ENCODE assay signal across 14 mouse cellular contexts in genomic region chr14:22185452-22185851, GRCm38 (mm10).
DNase-seq lines count a peak whose midpoint lies in the region.
"Had no signal": no experiment of that assay in that cellular context is flagged by ENCODE, and none has a peak within 500 bp of the region (broad histone marks: within the 10 kb centered on the region; RNA-seq: fewer than 3 reads in every experiment).

No protein-coding gene starts in this region.

- peak; percentile 16 for DNase-seq in heart, adult 11 months
- DNase-seq in heart, postnatal 36 days: no peak
- DNase-seq in MEL-GATA-1-ER (ENCODE audit: extremely low read depth, low read depth): peak; percentile 33
- no peak for DNase-seq in spleen, adult 12 weeks (ENCODE audit: low spot score)
- no peak for DNase-seq in layer of hippocampus, postnatal 36 days
- DNase-seq: adrenal gland, adult 8-10 months; adrenal gland, postnatal 14 days; adrenal gland, postnatal 36 days; cerebellum, adult 11-12 months; cerebellum, adult 2 months; cerebellum, adult 9-10 months; cerebellum, postnatal 10 days; cerebellum, postnatal 25 days; forebrain, postnatal 0 days had no signal

- intact Hi-C loops in heart, postnatal 36 days (cut with DNase I): no loop called here

Comparison
In these comparisons a context has a peak if more than half of its experiments do, and no peak if none do; other contexts are left out.
1. DNase-seq: peak in heart, adult 11 months (single experiment) and MEL-GATA-1-ER (single experiment); none in heart, postnatal 36 days (0 of 2), spleen, adult 12 weeks (single experiment) and layer of hippocampus, postnatal 36 days (0 of 2).